Mouse (Mus musculus) hindbrain, postnatal 0 days (tissue): ENCODE measurements around the gene Ddb2. TPM values are rescaled to one million over a fixed set of nuclear protein-coding genes. Genes with fewer than 3 reads are reported as not detected.
"Not testable (repeated sequence)": the region's sequence is repeated elsewhere in the genome, so short reads cannot be mapped to it uniquely, and the experiment has no call there.

Experiments used
- ATAC-seq: fragments of 200-750 bp; cut with Nextera tagmentation; 2 replicates; pipeline ENCODE4 v1.8.0; 2017; ENCODE audit warnings: mild to moderate bottlenecking, moderate TSS enrichment, moderate library complexity
- DNase-seq: peaks from one replicate; pipeline ENCODE4 v3.0.0-alpha.2; 2015; ENCODE audit warnings: low spot score
- H3K27ac ChIP-seq: fragments of 300-500 bp; sonication (generic); 2 replicates; pipeline ENCODE4 v1.5.1; 2014; ENCODE audit warnings: mild to moderate bottlenecking
- H3K27me3 ChIP-seq: fragments of 300-500 bp; sonication (generic); 2 replicates; pipeline ENCODE4 v1.6.1; 2014; ENCODE audit warnings: low read length, mixed read lengths; ENCODE audit not compliant: insufficient read depth
- H3K36me3 ChIP-seq: fragments of 300-500 bp; sonication (generic); 2 replicates; pipeline ENCODE4 v1.6.1; 2014; ENCODE audit warnings: low read length, mixed read lengths; ENCODE audit not compliant: insufficient read depth
- H3K4me1 ChIP-seq: fragments of 300-500 bp; sonication (generic); 2 replicates; pipeline ENCODE4 v1.6.1; 2014; ENCODE audit warnings: antibody characterized with exemption, low read length, mixed read lengths; ENCODE audit not compliant: insufficient read depth
- H3K4me2 ChIP-seq: fragments of 300-500 bp; sonication (generic); 2 replicates; pipeline ENCODE4 v1.6.1; 2014; ENCODE audit warnings: low read depth, mild to moderate bottlenecking, low read length, moderate library complexity, mixed read lengths
- H3K4me3 ChIP-seq: fragments of 300-500 bp; sonication (generic); 2 replicates; pipeline ENCODE4 v1.5.1; 2014; ENCODE audit warnings: low read length
- H3K9ac ChIP-seq: fragments of 300-500 bp; sonication (generic); replicated peaks from 2 replicates; pipeline ENCODE4 v1.6.1; 2014; ENCODE audit warnings: mild to moderate bottlenecking, low read length, moderate library complexity, mixed read lengths
- H3K9me3 ChIP-seq: fragments of 300-500 bp; sonication (generic); 2 replicates; pipeline ENCODE4 v1.6.1; 2016; ENCODE audit warnings: low read length, mixed read lengths
- CTCF ChIP-seq: IDR thresholded peaks from 2 replicates; pipeline ENCODE4 v1.5.1; 2016; ENCODE audit warnings: antibody characterized with exemption, control low read depth, low read depth
- WGBS: fragments of 180-500 bp; shearing (Covaris S2); extraction: QIAGEN DNeasy Blood & Tissue Kit; methylation state at CpG from one replicate; pipeline ENCODE4 v1.1.7; 2014; 5-methylcytosine and 5-hydroxymethylcytosine counted together
- polyA plus RNA-seq: library from polyadenylated mRNA; unstranded; fragments of >200 nt; fragmentation: Nextera tagmentation; extraction: Ambion mirVana; gene quantifications from 2 replicates; pipeline ENCODE4 v1.2.1, GENCODE M21; 2015
- total RNA-seq: library from RNA; depleted of rRNA; stranded (reverse); fragments of >200 nt; gene quantifications from 2 replicates; pipeline ENCODE4 v1.2.3, GENCODE M21; 2014

The Ddb2 gene
- total and polyA plus RNA-seq, 2 experiments from 2014 or later, result 11.3 to 11.5 TPM

GRCm38 (mm10) chr2:91254725-91255380 lies 18.1 kb upstream of the Ddb2 start:
- Histone ChIP-seq H3K9me3 (no peaks in the 10 kb centered on the region), H3K9ac (no peak overlapping the region), H3K4me1 (peaks cover 6% of the 10 kb centered on the region), H3K27ac (no peak overlapping the region), H3K4me3 (no peak overlapping the region), H3K4me2 (peak overlapping the region; percentile 94; the same call in 1 of the 2 replicates), H3K27me3 (peaks cover 4% of the 10 kb centered on the region; the same call in 1 of the 2 replicates), H3K36me3 (no peaks in the 10 kb centered on the region)
- ATAC-seq (no peak), DNase-seq (peak; percentile 26)
- 40% methylated on average over 8 of the region's 8 CpGs for WGBS
- TF ChIP-seq CTCF, result no peak

GRCm38 (mm10) chr2:91252512-91252911 lies 15.7 kb upstream of the Ddb2 start:
- H3K9me3 ChIP-seq, result no peaks in the 10 kb centered on the region
- 69% methylated on average over 4 of the region's 4 CpGs for WGBS
- no peak for ATAC-seq
- no peaks in the 10 kb centered on the region for H3K36me3 ChIP-seq
- TF ChIP-seq CTCF, result no peak
- H3K27me3 ChIP-seq, result peaks cover 4% of the 10 kb centered on the region; the same call in 1 of the 2 replicates
- H3K4me3 ChIP-seq, result no peak overlapping the region
- no peak overlapping the region for H3K9ac ChIP-seq
- no peak for DNase-seq
- H3K27ac ChIP-seq, result no peak overlapping the region
- H3K4me1 ChIP-seq, result peaks cover 6% of the 10 kb centered on the region
- no peak overlapping the region for H3K4me2 ChIP-seq

GRCm38 (mm10) chr2:91252001-91252400 lies 15.2 kb upstream of the Ddb2 start:
- H3K27me3 ChIP-seq, result peaks cover 4% of the 10 kb centered on the region; the same call in 1 of the 2 replicates
- no peak for TF ChIP-seq CTCF
- H3K4me1 ChIP-seq, result peaks cover 6% of the 10 kb centered on the region
- ATAC-seq, result no peak
- 77% methylated on average over 4 of the region's 4 CpGs for WGBS
- no peak overlapping the region for H3K27ac ChIP-seq
- no peak for DNase-seq
- H3K36me3 ChIP-seq, result no peaks in the 10 kb centered on the region
- no peak overlapping the region for H3K4me2 ChIP-seq
- H3K4me3 ChIP-seq, result no peak overlapping the region
- H3K9me3 ChIP-seq, result no peaks in the 10 kb centered on the region
- no peak overlapping the region for H3K9ac ChIP-seq

GRCm38 (mm10) chr2:91248366-91248765 lies 11.6 kb upstream of the Ddb2 start:
- Histone ChIP-seq H3K4me1 (0 out of 2 replicates have a peak, but pooled peaks cover 2% of the 10 kb centered on the region), H3K9me3 (no peaks in the 10 kb centered on the region), H3K36me3 (no peaks in the 10 kb centered on the region), H3K27ac (no peak overlapping the region), H3K9ac (no peak overlapping the region), H3K4me2 (no peak overlapping the region), H3K4me3 (no peak overlapping the region), H3K27me3 (no peaks in the 10 kb centered on the region)
- DNase-seq, result no peak
- WGBS, result 91% methylated on average over 4 of the region's 4 CpGs
- ATAC-seq, result no peak
- no peak for TF ChIP-seq CTCF

GRCm38 (mm10) chr2:91244557-91245228 lies 7.9 kb upstream of the Ddb2 start:
- H3K9me3 ChIP-seq, result no peaks in the 10 kb centered on the region
- no peak overlapping the region for H3K27ac ChIP-seq
- H3K36me3 ChIP-seq, result no peaks in the 10 kb centered on the region
- H3K4me1 ChIP-seq, result 0 out of 2 replicates have a peak, but pooled peaks cover 4% of the 10 kb centered on the region
- no peaks in the 10 kb centered on the region for H3K27me3 ChIP-seq
- no peak overlapping the region for H3K4me2 ChIP-seq
- ATAC-seq (no peak), DNase-seq (no peak)
- 80% methylated on average over 5 of the region's 5 CpGs for WGBS
- H3K9ac ChIP-seq, result no peak overlapping the region
- no peak overlapping the region for H3K4me3 ChIP-seq
- no peak for TF ChIP-seq CTCF

GRCm38 (mm10) chr2:91243416-91243815 lies 6.6 kb upstream of the Ddb2 start:
- DNase-seq, result peak; percentile 22
- Histone ChIP-seq H3K4me3 (no peak overlapping the region), H3K27me3 (no peaks in the 10 kb centered on the region), H3K4me2 (no peak overlapping the region), H3K9ac (no peak overlapping the region), H3K4me1 (0 out of 2 replicates have a peak, but pooled peaks cover 4% of the 10 kb centered on the region), H3K27ac (no peak overlapping the region), H3K9me3 (no peaks in the 10 kb centered on the region), H3K36me3 (no peaks in the 10 kb centered on the region)
- WGBS, result 43% methylated on average over 3 of the region's 3 CpGs
- no peak for TF ChIP-seq CTCF
- peak; percentile 15; the same call in 1 of the 2 replicates for ATAC-seq

- ATAC-seq (no peak), DNase-seq (no peak)
- H3K36me3 ChIP-seq, result no peaks in the 10 kb centered on the region
- H3K4me1 ChIP-seq, result 0 out of 2 replicates have a peak, but pooled peaks cover 4% of the 10 kb centered on the region
- no peak overlapping the region for H3K27ac ChIP-seq
- no peaks in the 10 kb centered on the region for H3K9me3 ChIP-seq
- H3K4me2 ChIP-seq, result no peak overlapping the region
- TF ChIP-seq CTCF, result no peak
- no peaks in the 10 kb centered on the region for H3K27me3 ChIP-seq
- no peak overlapping the region for H3K4me3 ChIP-seq
- H3K9ac ChIP-seq, result no peak overlapping the region
- WGBS, result 69% methylated on average over 5 of the region's 5 CpGs
These were observed 5.8 kb upstream of the Ddb2 start for GRCm38 (mm10) chr2:91242547-91242946.

GRCm38 (mm10) chr2:91237511-91238080 lies 814 bp upstream of the Ddb2 start:
- not testable (repeated sequence) for H3K9me3 ChIP-seq, H3K27me3 ChIP-seq, H3K4me1 ChIP-seq, H3K36me3 ChIP-seq
- Histone ChIP-seq H3K9ac (peak overlapping the region; percentile 59; the same call in 1 of the 2 replicates), H3K27ac (peak overlapping the region; percentile 90), H3K4me3 (peak overlapping the region; percentile 63), H3K4me2 (peak overlapping the region; percentile 90)
- peak; percentile 67 for ATAC-seq
- DNase-seq, result peak; percentile 36
- 24% methylated on average over 4 of the region's 4 CpGs for WGBS
